Mouse (Mus musculus): ENCODE measurements around the gene Napa. TPM values are rescaled to one million over a fixed set of nuclear protein-coding genes. Genes with fewer than 3 reads are reported as not detected.

The Napa gene
- total RNA-seq, 4 experiments from 2014 or later = 289 to 306 (median 297) TPM

- DNase-seq (ENCODE audit: low spot score in 2 of 2) = no peak
Measured at GRCm38 (mm10) chr7:16094592-16094991, 3.7 kb upstream of the Napa start.

GRCm38 (mm10) chr7:16099901-16100300 is 1.6 kb downstream of the Napa start:
- DNase-seq (ENCODE audit: low spot score in 2 of 2) = no peak

GRCm38 (mm10) chr7:16101081-16101480 is 2.8 kb downstream of the Napa start:
- DNase-seq (ENCODE audit: low spot score in 2 of 2) = no peak

- DNase-seq (ENCODE audit: low spot score in 2 of 2) = no peak
Measured at GRCm38 (mm10) chr7:16101726-16102475, 3.6 kb downstream of the Napa start.

- DNase-seq (ENCODE audit: low spot score in 2 of 2) = no peak
Measured at GRCm38 (mm10) chr7:16102686-16103226, 4.5 kb downstream of the Napa start.

- DNase-seq (ENCODE audit: low spot score in 2 of 2) = peak; percentile 82 to 84
Measured at GRCm38 (mm10) chr7:16103760-16104159, 5.5 kb downstream of the Napa start.

- no peak for DNase-seq (ENCODE audit: low spot score in 2 of 2)
Measured at GRCm38 (mm10) chr7:16104611-16105388, 6.5 kb downstream of the Napa start.

- DNase-seq (ENCODE audit: low spot score in 2 of 2) = no peak
Measured at GRCm38 (mm10) chr7:16108886-16109542, 10.8 kb downstream of the Napa start.

- DNase-seq (ENCODE audit: low spot score in 2 of 2) = no peak
Measured at GRCm38 (mm10) chr7:16110158-16110557, 11.9 kb downstream of the Napa start.

- DNase-seq (ENCODE audit: low spot score in 2 of 2) = no peak
Measured at GRCm38 (mm10) chr7:16111284-16112090, 13.2 kb downstream of the Napa start.

- DNase-seq (ENCODE audit: low spot score in 2 of 2) = no peak
Measured at GRCm38 (mm10) chr7:16116418-16116817, 18.2 kb downstream of the Napa start.

GRCm38 (mm10) chr7:16117100-16117499 is 18.8 kb downstream of the Napa start:
- no peak for DNase-seq (ENCODE audit: low spot score in 2 of 2)

GRCm38 (mm10) chr7:16119569-16120261 is 21.5 kb downstream of the Napa start, which contains the start of gene Kptn:
TSS of gene Kptn (plus strand) at chr7:16119895.
- peak; percentile 90 to 94 for DNase-seq (ENCODE audit: low spot score in 2 of 2)

GRCm38 (mm10) chr7:16120262-16120600 is 22.0 kb downstream of the Napa start:
- no peak for DNase-seq (ENCODE audit: low spot score in 2 of 2)

GRCm38 (mm10) chr7:16125829-16126228 is 27.6 kb downstream of the Napa start:
- no peak for DNase-seq (ENCODE audit: low spot score in 2 of 2)

GRCm38 (mm10) chr7:16128344-16128743 is 30.1 kb downstream of the Napa start:
- DNase-seq (ENCODE audit: low spot score in 2 of 2) = no peak

GRCm38 (mm10) chr7:16128899-16129298 is 30.6 kb downstream of the Napa start:
- DNase-seq (ENCODE audit: low spot score in 2 of 2) = no peak

GRCm38 (mm10) chr7:16129421-16129845 is 31.2 kb downstream of the Napa start, which contains the start of gene Slc8a2:
TSS of gene Slc8a2 (plus strand) at chr7:16129826.
- peak; percentile 86 to 90 for DNase-seq (ENCODE audit: low spot score in 2 of 2)

- DNase-seq (ENCODE audit: low spot score in 2 of 2) = peak in 1 of 2 experiments; percentile 50
Measured at GRCm38 (mm10) chr7:16129846-16130691, 31.8 kb downstream of the Napa start.

Measured in layer of hippocampus, adult 8-10 months (tissue).